Mouse (Mus musculus): Measurements from ENCODE around the gene Ibsp.

Gene Ibsp

GRCm38 (mm10) chr5:104298994-104299393, at the start of gene Ibsp:
Gene Ibsp, plus strand, starts transcription at chr5:104299171.
- DNase-seq (ENCODE audit: low spot score): no peak

DNA sequence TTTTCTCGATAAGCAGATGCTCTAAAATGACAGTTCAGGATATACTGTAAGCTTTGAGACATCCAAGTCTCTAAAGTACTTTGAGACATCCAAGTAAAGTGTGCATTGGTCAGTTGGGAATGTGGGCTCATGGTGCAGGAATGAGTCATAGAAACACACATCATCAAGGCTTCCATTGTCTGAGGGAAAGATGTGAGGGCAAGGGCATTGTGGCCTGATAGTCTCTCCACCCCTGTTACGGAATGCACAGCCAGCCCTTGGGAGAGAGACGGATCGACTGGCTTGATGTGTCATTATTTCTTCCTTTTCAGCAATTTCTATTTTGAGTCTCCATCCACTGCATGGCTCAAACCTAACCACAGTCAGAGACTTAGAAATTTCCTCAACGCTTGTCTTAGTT, 47.2 kb upstream of the Ibsp start:
- no peak for DNase-seq (ENCODE audit: low spot score)

- no peak for DNase-seq (ENCODE audit: low spot score)
Measured at GRCm38 (mm10) chr5:104256585-104256984, 42.4 kb upstream of the Ibsp start.

- DNase-seq (ENCODE audit: low spot score): no peak
Measured at GRCm38 (mm10) chr5:104261908-104262461, 37.0 kb upstream of the Ibsp start.

- no peak for DNase-seq (ENCODE audit: low spot score)
Measured at GRCm38 (mm10) chr5:104263014-104263776, 35.8 kb upstream of the Ibsp start.

- DNase-seq (ENCODE audit: low spot score): no peak
Measured at GRCm38 (mm10) chr5:104294201-104294600, 4.8 kb upstream of the Ibsp start.

- no peak for DNase-seq (ENCODE audit: low spot score)
Measured at GRCm38 (mm10) chr5:104314073-104314472, 15.1 kb downstream of the Ibsp start.

GRCm38 (mm10) chr5:104325029-104325428, 26.1 kb downstream of the Ibsp start, which contains the start of gene Mepe:
Gene Mepe, plus strand, starts transcription at chr5:104325329.
- DNase-seq (ENCODE audit: low spot score): no peak

DNA sequence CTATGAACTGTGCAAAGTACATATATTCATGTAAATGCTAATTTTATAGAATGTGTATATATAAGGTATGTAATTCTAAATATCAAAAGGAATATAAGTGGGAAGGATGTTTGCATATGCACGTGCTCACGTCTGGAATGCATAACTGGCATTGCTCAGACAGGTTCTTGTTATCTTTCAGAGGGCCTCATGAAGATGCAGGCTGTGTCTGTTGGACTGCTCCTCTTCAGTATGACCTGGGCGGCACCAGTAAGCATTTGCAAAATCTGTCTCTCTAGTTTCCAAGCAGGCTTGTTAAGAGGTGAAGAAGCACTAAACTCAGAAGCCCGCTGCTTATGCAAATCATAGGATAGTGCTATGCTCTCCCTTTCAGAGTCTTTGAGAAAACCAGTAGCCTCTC, 27.9 kb downstream of the Ibsp start:
- DNase-seq (ENCODE audit: low spot score): no peak

DNA sequence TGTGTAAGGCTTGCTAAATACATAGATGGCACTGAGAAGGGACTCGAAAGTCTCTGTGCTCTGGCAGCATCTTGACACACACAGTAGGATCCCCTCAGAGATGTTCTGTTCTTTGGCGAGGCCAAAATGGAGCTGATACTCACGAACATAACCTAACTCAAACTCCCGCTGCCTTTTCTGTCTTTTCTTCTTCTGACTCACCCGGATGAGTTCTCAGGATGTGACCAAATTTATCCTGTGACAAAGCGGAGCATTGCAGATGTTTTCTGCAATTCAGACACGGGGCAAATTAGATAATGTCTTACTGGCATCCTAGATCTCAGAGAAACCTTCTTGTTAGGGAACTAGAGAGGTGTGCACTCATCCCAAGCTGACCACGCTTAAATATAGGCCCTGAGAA, 28.4 kb downstream of the Ibsp start:
- DNase-seq (ENCODE audit: low spot score): no peak

- no peak for DNase-seq (ENCODE audit: low spot score)
Measured at GRCm38 (mm10) chr5:104327876-104328275, 28.9 kb downstream of the Ibsp start.

GRCm38 (mm10) chr5:104328317-104328850, 29.4 kb downstream of the Ibsp start:
- DNase-seq (ENCODE audit: low spot score): no peak

GRCm38 (mm10) chr5:104329381-104329780, 30.4 kb downstream of the Ibsp start:
- no peak for DNase-seq (ENCODE audit: low spot score)

DNA sequence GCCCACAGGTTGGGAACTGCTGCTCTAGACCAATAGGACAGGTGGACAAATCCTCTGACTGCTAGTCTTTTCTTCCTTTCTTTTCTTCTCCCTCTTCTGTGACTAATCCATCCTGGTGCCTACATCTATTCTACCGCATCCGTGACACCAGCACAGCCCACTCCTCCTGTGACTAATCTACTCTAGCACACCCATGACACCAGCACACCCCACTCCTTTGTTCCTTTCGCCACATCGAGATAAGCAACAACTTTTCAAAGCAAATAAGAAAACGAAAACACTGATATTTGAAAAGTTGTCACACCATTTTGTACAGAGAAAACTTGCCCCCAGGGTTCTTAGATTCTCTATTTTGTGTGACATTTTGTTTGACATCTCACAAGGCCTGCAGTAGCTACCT, 31.1 kb downstream of the Ibsp start:
- DNase-seq (ENCODE audit: low spot score): no peak

GRCm38 (mm10) chr5:104332296-104332695, 33.3 kb downstream of the Ibsp start:
- no peak for DNase-seq (ENCODE audit: low spot score)

- DNase-seq (ENCODE audit: low spot score): no peak
Measured at GRCm38 (mm10) chr5:104333231-104333640, 34.3 kb downstream of the Ibsp start.

DNA sequence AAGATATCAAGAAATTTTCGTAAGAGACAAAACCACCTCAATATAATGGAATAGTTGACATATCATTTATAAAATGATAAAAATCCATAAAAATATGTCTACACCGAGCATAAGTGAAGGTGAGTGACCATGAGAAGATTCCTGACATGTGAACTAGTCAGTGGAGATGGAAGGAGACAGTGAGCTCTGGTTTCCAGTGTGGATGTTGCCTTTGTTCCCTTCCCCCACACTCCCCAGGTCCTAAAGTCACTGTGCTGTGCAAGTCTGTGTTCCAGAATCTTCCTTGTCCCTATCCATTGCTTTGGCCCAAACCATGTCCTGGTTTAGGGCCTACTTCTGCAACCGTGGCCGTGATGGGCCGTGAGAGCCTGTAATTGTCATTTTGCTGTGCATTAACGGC, 34.7 kb downstream of the Ibsp start:
- DNase-seq (ENCODE audit: low spot score): no peak

DNA sequence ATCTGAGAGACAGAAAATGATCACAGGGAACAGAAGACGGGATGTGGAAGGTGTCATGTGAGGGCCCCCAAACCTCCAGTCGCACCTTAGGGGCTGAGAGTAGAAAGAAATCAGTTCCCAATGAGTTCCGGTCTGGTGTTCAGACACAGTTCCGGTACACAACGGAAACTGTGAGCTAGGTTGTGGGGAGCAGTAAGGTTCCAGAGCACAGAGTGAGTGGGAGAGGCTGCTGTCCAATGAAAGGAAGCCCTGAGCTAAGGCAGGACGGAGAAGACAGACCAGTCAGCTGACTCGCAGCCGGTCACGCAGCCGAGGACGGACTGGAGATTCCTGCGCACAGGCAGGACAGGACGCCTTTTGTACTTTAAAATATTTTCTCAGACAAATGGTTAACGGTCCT, 35.5 kb downstream of the Ibsp start:
- no peak for DNase-seq (ENCODE audit: low spot score)

DNA sequence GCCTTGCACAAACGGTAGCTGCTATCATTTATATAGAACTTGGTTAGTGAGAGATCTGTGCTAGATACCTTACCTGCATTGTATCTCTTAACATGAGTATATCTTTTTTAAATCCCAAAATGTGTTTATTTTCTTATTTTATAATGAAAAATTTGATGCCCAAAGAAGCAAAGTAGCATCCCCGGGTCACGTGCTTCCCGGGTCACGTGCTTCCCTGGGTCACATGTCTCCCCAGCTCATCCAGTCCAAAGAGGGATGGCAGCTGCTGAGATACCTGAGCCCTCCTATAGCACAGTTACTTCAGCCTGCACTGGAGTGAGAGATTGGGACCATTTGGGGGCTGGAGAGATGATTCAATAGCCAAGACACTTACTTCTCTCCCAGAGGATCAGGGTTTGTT, 37.0 kb downstream of the Ibsp start:
- DNase-seq (ENCODE audit: low spot score): no peak

- DNase-seq (ENCODE audit: low spot score): no peak
Measured at GRCm38 (mm10) chr5:104337491-104337890, 38.5 kb downstream of the Ibsp start.

DNA sequence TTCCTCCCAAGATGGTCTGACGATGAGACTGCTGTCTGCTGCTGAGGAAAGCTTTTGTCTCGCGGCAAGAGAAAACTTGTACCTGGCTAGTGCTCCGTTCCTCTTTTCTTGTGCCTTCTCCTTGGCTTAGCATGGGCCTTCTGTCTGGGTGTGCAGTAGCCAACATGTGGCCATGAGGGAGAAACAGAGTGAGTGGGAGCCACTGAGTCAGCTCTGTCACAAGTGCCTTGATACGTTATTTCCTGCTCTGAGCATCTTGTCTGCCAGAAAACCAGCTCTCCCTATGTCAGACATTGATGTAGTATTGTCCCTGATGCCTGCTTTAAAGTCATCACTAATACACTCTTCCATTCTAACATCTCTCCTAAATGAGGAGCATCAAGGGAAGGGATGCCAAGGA, 40.0 kb downstream of the Ibsp start:
- DNase-seq (ENCODE audit: low spot score): no peak

DNA sequence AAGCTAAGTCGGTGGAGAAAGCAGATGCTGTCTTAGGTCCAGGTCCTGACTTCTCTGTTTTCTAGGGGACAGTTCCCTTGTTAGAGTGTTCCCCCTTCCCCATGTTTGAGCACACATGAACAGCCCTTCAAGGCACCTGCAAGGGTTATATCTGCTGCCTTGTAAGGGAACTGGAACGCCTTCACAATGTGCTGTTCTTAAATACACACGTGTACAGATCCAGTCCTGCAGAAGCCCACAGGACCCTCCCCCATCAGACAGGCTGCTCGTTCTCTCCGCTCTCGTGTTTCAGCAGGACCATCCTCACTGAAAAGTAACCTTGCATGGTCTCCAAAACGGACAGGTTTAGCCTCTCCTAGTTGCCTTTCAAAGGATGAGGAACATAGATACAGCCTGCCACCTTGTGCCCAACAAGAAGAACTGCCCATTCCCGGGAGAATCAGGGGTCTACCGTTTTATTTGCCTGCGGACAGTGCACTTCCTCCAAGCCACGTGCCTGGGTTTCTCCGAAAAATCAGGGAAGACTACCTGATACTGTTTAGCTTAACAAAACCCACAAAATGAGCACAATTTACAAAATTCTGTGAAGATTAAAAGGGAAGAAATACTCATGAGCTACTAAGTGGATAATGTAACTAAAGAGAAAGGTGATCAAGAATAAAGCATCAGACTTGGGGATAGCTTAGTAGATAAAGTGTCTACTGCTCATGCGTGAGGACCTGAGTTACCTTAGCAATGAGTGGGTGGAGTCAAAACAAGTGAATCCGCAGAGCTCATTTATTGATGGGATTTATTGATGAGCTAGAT, 40.9 kb downstream of the Ibsp start:
- peak; percentile 17 for DNase-seq (ENCODE audit: low spot score)

- no peak for DNase-seq (ENCODE audit: low spot score)
Measured at GRCm38 (mm10) chr5:104340513-104340829, 41.5 kb downstream of the Ibsp start.

All from yolk sac, embryonic 10.5 days (tissue).